Mouse (Mus musculus): ENCODE measurements at regions not wholly inside any gene's neighbourhood (a gene's known extent, or its start where the extent isn't known, plus 50 kb on each side); places are given as distances from the start of the nearest gene placed in this dataset.
"Not testable (repeated sequence)": the region's sequence is repeated elsewhere in the genome, so short reads cannot be mapped to it uniquely, and the experiment has no call there.

DNA sequence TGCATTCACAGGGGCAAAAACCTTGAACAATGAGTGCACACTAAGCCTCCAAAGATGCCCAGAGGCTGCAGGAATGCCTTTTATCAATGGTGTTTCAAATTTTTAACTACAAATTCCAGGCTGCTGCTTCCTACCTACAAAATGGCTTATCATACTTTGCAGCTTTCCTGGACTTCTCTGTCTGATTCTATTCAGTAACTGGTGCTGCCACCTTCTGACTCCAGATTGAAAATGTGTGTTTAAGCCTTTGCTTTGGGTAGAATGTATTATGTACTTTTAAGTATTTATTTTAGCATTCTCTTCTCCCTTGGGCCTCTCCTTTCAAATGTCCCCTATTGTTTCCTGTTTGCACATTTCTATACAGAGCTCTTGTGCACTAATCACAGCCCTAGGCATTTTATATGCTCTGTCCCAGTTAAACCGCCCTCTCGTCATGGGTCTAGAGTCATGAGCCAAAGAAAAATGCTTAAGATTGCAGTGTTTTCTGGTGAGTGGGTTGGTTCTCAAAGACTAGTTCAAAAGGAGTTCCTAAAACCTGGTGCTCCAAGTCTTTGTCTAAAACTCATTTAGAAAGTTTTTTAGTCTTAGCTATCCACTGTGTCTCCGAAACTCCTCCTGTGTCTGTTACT is 472.3 kb upstream of the Dpp10 start:
- peak; percentile 29 for DNase-seq (ENCODE audit: low spot score)

DNA sequence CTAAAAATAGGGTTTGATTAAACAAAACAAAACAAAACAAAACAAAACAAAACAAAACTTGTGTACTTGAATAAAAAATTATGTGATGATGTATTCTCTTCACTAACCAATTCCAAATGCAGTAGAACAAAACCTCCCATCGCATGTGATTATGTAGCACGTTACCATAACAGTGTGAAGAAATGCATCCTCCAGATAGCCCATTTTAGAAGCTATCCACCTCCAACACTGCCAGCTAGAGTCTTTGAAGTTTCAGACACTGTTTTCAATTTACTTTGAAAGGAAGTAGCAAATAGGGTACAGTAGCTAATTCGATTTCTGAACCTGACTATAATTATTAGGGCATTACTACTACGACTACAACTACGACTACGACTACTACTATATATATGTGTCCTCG is 465.1 kb upstream of the Dpp10 start:
- DNase-seq (ENCODE audit: low spot score): no peak

DNA sequence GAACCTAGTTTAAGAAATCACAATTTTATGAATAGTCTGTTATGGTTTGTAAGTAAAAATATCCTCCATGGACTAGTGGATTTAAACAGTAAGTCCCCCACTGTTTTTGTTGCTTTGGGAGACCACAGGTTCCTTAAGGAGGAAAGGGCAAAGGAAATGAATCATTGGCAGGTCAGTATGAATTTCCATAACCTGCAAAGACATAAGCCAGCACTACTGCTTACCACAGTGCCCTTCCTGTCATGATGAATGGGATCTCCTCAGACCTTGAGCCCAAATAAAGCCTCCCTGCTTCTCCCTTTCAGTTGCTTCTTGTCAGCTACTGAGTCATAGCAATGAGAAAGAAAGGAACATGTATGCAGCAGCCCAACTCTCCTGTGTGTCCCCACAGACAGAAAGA is 443.1 kb upstream of the Dpp10 start:
- no peak for DNase-seq (ENCODE audit: low spot score)

DNA sequence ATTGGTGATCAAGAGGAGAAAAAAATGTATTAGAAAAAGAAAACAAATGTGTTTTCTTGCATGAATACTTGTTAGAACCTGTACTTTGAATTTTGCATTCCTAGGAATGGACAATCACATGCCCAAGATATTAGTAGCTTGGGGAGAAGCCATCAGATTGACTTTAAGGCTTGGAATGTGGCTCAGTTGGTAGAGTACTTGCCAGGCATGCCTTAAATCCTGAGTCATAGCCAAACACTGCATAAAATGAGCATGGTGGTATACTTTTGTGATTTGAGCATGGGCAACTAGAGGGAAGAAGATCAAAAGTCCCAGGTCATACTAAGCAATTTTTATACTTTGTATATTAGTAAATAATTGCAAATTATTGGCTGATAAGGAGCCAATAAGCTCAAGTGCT is 442.6 kb upstream of the Dpp10 start:
- DNase-seq (ENCODE audit: low spot score): no peak

DNA sequence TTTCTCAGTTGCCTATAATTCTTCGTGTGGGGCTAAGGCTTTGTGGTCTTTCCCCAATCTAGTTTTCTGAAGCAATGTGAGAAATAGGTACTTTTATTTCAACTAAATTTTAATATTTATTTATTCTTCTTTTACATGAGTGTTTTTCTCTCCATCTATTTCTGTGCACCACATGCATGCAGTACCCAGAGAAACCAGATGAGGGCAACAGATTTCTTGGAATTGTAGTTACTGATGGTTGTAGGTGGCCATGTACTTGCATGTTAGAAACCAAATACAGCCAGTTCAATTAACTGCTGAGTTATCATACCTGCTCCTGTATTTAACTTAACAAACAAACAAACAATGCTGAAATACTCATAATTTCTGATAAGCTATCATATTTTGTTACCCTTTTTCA is 404.8 kb upstream of the Dpp10 start:
- no peak for DNase-seq (ENCODE audit: low spot score)

DNA sequence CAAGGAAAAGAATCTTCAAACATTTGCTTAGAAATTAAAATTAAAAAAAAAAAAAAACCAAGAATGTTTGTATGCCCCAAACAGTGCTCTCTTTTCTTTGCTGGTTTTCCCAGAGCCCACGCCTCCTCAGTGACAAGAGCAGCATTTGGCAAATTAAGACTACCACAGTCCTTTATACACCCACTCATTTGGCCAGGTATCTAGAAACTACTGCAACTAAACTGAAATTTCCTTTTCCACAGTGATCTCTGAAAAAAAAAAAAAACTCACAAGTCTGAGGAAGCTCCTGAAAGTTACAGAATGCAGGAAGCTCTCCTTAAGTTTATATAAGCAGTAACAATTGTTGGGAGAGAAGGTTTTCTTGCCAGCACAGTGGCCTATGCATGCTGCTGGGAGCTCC is 394.2 kb upstream of the Dpp10 start:
- DNase-seq (ENCODE audit: low spot score): no peak

DNA sequence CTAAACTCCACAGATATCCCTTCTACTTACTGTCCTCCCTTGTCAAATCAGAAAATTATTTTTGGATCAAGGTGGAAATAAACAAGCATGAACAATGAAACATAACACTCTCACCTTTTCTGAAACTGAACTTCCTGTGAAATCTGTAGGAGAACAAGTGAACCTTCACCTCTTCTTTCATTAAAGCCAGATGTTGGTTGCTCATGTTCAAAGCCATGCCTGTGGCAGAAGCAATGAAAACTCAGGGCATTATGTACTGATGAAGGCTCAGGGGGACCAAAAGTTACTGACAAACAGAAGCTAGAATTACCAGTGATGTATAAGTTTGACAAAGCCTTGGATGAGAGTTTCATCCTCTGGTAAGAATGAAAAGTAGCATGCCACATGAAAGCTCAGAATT is 390.5 kb upstream of the Dpp10 start:
- DNase-seq (ENCODE audit: low spot score): no peak

DNA sequence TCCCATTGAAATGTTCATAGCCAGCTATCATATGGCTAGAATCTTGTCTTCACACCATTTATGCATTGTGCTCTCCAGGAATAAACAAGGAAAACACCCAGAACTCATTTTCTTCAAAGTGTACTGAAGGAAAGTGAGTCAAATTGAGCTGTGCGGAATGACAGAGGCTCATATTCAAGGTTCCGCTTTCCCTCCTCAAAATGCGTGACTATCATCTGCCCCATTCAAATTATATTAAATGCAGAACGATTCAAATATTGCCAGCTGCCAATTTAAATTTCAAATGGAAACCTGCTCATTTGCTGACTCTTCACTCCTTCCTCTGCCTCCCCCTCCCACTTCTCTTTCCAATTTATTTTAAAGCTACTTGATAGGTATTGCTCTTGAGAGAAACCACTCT is 384.2 kb upstream of the Dpp10 start:
- DNase-seq (ENCODE audit: low spot score): no peak

DNA sequence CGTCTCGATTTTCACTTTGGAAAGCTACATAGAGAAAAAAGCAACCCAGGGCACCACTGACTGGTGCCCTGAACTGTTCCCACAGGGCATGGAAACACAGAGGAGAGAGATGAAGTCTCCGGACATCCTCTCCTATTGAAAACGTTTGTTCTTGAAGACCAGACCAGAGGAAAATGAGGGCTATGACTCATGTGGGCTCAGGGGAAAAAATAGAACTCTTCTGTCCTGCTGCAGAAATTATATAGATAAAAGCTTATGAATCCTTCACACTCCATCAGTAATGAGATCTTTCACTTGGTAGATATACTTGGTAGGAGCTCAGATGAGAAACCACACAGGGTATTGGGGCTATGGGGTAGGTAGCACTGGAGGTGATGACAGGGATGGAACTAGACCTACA is 371.4 kb upstream of the Dpp10 start:
- DNase-seq (ENCODE audit: low spot score): no peak

DNA sequence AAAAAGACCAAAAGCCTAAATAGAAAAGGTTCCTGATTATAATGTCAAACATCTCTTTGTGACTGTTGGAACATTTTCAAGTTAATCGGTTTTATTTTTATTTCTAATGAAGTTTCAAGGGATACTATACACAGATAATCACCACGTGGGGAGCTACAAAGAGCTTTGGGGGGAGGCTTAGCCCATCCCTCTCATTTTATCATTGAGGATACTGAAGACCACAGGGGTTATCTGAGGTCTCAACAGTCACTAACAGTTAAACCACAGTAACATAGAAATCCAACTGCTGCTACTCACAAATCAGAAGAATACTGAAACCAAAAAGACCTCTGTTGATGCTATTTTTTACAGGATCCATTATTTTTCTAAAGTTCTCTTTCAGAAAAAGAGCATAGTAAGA is 364.9 kb upstream of the Dpp10 start:
- no peak for DNase-seq (ENCODE audit: low spot score)

DNA sequence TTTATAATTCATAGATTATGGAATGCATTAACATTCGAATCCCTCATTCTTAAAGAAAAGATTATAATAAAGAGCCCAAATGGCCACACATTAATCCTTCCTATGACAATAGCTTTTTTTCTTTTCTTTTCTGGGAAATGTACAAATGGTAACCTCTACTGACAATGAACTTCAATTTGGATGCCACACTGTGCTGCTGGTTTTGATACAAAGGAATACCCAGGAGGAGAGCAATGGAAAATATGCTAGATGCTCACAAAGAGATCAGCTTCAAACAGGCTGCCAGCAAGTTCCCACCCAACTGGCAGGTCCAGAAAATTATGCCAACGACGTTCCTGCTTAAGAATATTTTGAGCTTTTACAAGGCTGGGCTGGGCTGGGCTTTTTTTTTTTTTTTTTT is 364.4 kb upstream of the Dpp10 start:
- no peak for DNase-seq (ENCODE audit: low spot score)

DNA sequence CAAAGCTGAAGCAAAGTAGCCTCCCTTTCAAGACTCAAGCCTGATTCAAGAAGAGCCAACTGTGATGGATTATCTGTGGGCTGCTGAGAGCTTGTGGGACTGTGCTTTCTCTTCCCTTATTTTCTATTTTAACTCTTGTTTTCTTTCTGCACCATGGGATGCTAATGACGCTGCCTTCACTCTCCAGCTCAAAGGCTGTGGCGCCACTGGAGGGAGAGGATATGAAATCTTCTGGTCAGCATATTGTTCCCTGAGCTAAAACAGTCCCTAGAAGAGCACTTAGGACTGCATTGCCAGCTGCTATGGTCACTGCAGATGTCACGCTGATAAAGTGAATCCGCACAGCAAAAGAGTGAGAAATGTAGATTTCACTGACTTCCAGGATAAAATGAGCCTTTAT is 324.2 kb upstream of the Dpp10 start:
- DNase-seq (ENCODE audit: low spot score): peak; percentile 9

DNA sequence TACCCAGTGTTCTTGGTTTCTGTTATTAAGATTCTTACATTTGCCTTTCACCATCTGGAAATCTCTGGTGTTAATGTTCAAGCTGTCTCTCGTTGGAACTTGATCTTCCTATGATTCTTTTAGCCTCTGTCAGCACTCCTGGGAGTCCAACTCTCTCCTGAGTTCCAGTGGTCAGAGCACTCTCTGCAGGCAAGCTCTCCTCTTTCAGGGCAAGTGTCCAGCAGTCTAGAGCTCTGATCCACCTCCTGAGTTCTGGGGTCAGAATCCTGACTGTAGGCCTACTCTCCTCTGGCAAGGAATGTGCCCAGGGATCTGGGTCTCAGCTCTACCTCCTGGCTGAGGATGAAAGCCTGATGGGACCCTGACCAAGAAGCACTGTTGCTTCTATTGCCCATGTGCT is 303.1 kb upstream of the Dpp10 start:
- not testable (repeated sequence) for DNase-seq (ENCODE audit: low spot score)

DNA sequence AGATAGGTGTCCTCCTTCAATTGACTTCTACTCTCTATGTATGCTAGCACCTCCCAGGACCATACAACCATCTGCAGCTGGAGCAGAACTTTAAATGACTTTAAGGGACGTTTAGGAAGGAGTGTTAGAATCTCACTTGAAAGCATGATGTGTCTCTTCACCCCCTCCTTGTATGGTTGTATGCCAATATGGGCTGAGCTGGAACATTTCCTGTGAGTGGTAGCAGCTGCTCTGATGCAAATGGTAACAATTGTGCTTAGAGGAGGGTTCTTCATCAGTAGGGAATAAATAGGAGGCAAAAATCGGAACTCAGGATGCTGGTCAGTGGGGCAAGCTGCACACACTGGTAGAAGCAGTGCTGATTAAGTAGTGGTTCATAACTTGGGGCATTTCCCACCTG is 294.1 kb upstream of the Dpp10 start:
- no peak for DNase-seq (ENCODE audit: low spot score)

DNA sequence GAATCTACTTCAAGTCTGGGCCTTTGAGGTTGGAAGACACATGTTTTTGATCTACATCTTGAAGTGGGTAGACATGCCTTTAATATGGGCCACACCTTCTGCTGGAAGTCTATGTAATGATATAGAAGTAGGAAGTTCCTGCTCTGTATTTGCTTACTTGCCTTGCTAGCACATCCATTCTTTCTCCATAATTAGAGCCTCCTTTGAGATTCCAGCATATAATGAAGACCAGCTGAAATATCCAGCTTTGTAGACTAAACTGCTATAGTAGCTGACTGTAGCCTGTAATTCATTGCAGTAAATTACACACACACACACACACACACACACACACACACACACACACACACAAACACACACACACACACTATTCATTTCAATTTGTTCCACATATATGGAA is 293.3 kb upstream of the Dpp10 start:
- no peak for DNase-seq (ENCODE audit: low spot score)

DNA sequence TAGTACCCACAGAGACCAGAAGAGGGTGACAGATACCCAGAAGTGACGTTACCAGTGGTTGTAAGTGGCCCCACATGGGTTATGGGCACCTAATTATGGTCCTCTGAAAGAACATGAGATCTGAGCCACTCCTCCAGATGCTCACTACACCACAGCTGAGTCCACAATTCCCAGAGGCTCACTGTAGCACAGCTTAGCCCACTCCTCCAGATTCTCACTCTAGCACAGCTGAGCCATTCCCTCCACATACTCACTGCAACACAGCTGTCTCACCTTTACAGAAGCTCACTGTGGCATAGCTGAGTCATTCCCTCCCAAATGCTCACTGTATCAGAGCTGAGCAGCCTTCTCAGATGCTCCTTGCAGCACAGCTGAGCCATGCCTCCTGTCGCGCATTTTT is 286.9 kb upstream of the Dpp10 start:
- DNase-seq (ENCODE audit: low spot score): no peak

Measured in left cerebral cortex, adult 11 months (tissue).